Mouse (Mus musculus): ENCODE results near the gene Pgghg.

GRCm38 (mm10) chr7:140907697-140908096, 33.5 kb upstream of the Pgghg start:
- TF ChIP-seq CTCF (IDR thresholded peaks at IDR 0.05; ENCODE audit: borderline replicate concordance, control insufficient read depth, extremely low read depth, insufficient read depth, low read length, poor library complexity) (no peak), POLR2A (IDR thresholded peaks at IDR 0.05; ENCODE audit: control insufficient read depth, extremely low read depth, insufficient read depth, low read length, poor library complexity) (no peak)
